Mouse (Mus musculus) ES-Bruce4 (cell line): ENCODE measurements around the gene Zswim7. TPM values are rescaled to one million over a fixed set of nuclear protein-coding genes. Genes with fewer than 3 reads are reported as not detected.

Experiments
- H3K27ac ChIP-seq: 2 replicates; pipeline ENCODE4 v1.5.1; 2012; ENCODE audit warnings: low read length, inconsistent platforms; ENCODE audit not compliant: insufficient read depth
- H3K27me3 ChIP-seq: 2 replicates; pipeline ENCODE4 v1.6.1; 2012; ENCODE audit warnings: mild to moderate bottlenecking, low read length, inconsistent platforms; ENCODE audit not compliant: control insufficient read depth, poor library complexity, insufficient read depth, severe bottlenecking
- H3K36me3 ChIP-seq: 2 replicates; pipeline ENCODE4 v1.6.1; 2012; ENCODE audit warnings: inconsistent platforms, mild to moderate bottlenecking, low read length, moderate library complexity; ENCODE audit not compliant: control insufficient read depth, poor library complexity, insufficient read depth, severe bottlenecking
- H3K4me1 ChIP-seq: one replicate; pipeline ENCODE4 v1.8.1; 2011; ENCODE audit warnings: low read length; ENCODE audit not compliant: control insufficient read depth, insufficient read depth
- H3K4me3 ChIP-seq: 2 replicates; pipeline ENCODE4 v1.5.1; 2011; ENCODE audit warnings: low read depth, mild to moderate bottlenecking, low read length
- H3K9ac ChIP-seq: 2 replicates; pipeline ENCODE4 v1.6.1; 2012; ENCODE audit warnings: low read depth, mild to moderate bottlenecking, inconsistent platforms; ENCODE audit not compliant: poor library complexity, severe bottlenecking
- H3K9me3 ChIP-seq: replicated peaks from 2 replicates; pipeline ENCODE4 v1.6.1; 2012; ENCODE audit warnings: mild to moderate bottlenecking, low read length, inconsistent platforms; ENCODE audit not compliant: control insufficient read depth, poor library complexity, insufficient read depth, severe bottlenecking
- CTCF ChIP-seq: IDR thresholded peaks from one replicate; pipeline ENCODE4 v1.8.1; 2011; ENCODE audit warnings: low read depth, low read length
- EP300 ChIP-seq: IDR thresholded peaks from 2 replicates; pipeline ENCODE4 v1.6.1; 2011; ENCODE audit warnings: low read depth, low read length; ENCODE audit not compliant: insufficient read depth
- POLR2A ChIP-seq: IDR thresholded peaks from one replicate; pipeline ENCODE4 v1.8.1; 2011; ENCODE audit warnings: low read length; ENCODE audit not compliant: insufficient read depth
- polyA plus RNA-seq: library from polyadenylated mRNA; stranded (reverse); fragments of >200 nt; gene quantifications from 2 replicates; pipeline ENCODE4 v1.2.4, GENCODE M21; 2011; ENCODE audit warnings: low read depth; ENCODE audit not compliant: missing spikeins, insufficient read depth, insufficient read length

Gene Zswim7
- polyA plus RNA-seq, 1 experiment = 20.2 TPM

- H3K4me3 ChIP-seq = no peak overlapping the region
- no peak overlapping the region for H3K9ac ChIP-seq
- peaks cover 3% of the 10 kb centered on the region; the same call in 1 of the 2 replicates for H3K9me3 ChIP-seq
- no peaks in the 10 kb centered on the region for H3K4me1 ChIP-seq
- H3K27ac ChIP-seq = no peak overlapping the region
- H3K36me3 ChIP-seq = no peaks in the 10 kb centered on the region
- no peaks in the 10 kb centered on the region for H3K27me3 ChIP-seq
- TF ChIP-seq CTCF = no peak
- no peak for TF ChIP-seq POLR2A
- TF ChIP-seq EP300 = no peak
Observed at GRCm38 (mm10) chr11:62243871-62244270, 37.3 kb downstream of the Zswim7 start.

GRCm38 (mm10) chr11:62240631-62241261 is 40.4 kb downstream of the Zswim7 start:
- no peak for TF ChIP-seq POLR2A
- TF ChIP-seq EP300 = no peak
- TF ChIP-seq CTCF = no peak
- Histone ChIP-seq H3K4me1 (no peaks in the 10 kb centered on the region), H3K9me3 (peaks cover 3% of the 10 kb centered on the region; the same call in 1 of the 2 replicates), H3K4me3 (no peak overlapping the region), H3K27ac (no peak overlapping the region), H3K27me3 (no peaks in the 10 kb centered on the region), H3K36me3 (no peaks in the 10 kb centered on the region), H3K9ac (no peak overlapping the region)

GRCm38 (mm10) chr11:62224797-62225196 is 56.4 kb downstream of the Zswim7 start:
- Histone ChIP-seq H3K4me3 (no peak overlapping the region), H3K4me1 (no peaks in the 10 kb centered on the region), H3K9ac (no peak overlapping the region), H3K9me3 (no peaks in the 10 kb centered on the region), H3K27ac (no peak overlapping the region), H3K27me3 (no peaks in the 10 kb centered on the region), H3K36me3 (no peaks in the 10 kb centered on the region)
- TF ChIP-seq POLR2A = no peak
- TF ChIP-seq EP300 = no peak
- no peak for TF ChIP-seq CTCF

GRCm38 (mm10) chr11:62223962-62224361 is 57.2 kb downstream of the Zswim7 start:
- Histone ChIP-seq H3K9ac (no peak overlapping the region), H3K4me1 (no peaks in the 10 kb centered on the region), H3K36me3 (no peaks in the 10 kb centered on the region), H3K27me3 (no peaks in the 10 kb centered on the region), H3K9me3 (no peaks in the 10 kb centered on the region), H3K4me3 (no peak overlapping the region), H3K27ac (no peak overlapping the region)
- TF ChIP-seq POLR2A = no peak

DNA sequence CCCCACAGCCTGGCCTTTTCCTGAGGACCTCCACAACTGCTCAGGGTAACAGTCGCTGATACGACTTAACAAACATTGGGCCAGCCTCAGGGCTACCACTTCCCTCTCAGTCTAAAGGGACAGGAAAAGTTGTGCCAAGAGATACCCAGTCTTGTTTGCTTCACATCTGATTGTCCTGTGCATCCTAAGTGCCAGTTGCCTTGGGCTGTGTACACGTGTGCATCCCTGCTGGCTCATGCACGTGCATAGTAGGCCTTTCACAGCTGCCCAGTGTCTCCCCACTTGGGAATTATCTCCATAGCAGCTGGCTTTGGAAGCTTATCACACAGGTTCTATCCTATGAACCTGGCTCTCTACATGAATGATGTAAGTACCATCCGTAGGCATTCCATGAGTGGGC is 57.8 kb downstream of the Zswim7 start:
- no peak for TF ChIP-seq CTCF
- no peak for TF ChIP-seq EP300
- TF ChIP-seq POLR2A = no peak
- Histone ChIP-seq H3K4me1 (no peaks in the 10 kb centered on the region), H3K4me3 (no peak overlapping the region), H3K36me3 (no peaks in the 10 kb centered on the region), H3K9ac (no peak overlapping the region), H3K9me3 (no peaks in the 10 kb centered on the region), H3K27ac (no peak overlapping the region), H3K27me3 (no peaks in the 10 kb centered on the region)

- no peak overlapping the region for H3K4me3 ChIP-seq
- no peak for TF ChIP-seq CTCF
- TF ChIP-seq POLR2A = no peak
- TF ChIP-seq EP300 = no peak
- H3K27ac ChIP-seq = no peak overlapping the region
- H3K9me3 ChIP-seq = no peaks in the 10 kb centered on the region
- H3K4me1 ChIP-seq = no peaks in the 10 kb centered on the region
- no peaks in the 10 kb centered on the region for H3K27me3 ChIP-seq
- no peaks in the 10 kb centered on the region for H3K36me3 ChIP-seq
- H3K9ac ChIP-seq = no peak overlapping the region
Observed at GRCm38 (mm10) chr11:62220756-62221510, 60.2 kb downstream of the Zswim7 start.
